In the genomic region with DNA sequence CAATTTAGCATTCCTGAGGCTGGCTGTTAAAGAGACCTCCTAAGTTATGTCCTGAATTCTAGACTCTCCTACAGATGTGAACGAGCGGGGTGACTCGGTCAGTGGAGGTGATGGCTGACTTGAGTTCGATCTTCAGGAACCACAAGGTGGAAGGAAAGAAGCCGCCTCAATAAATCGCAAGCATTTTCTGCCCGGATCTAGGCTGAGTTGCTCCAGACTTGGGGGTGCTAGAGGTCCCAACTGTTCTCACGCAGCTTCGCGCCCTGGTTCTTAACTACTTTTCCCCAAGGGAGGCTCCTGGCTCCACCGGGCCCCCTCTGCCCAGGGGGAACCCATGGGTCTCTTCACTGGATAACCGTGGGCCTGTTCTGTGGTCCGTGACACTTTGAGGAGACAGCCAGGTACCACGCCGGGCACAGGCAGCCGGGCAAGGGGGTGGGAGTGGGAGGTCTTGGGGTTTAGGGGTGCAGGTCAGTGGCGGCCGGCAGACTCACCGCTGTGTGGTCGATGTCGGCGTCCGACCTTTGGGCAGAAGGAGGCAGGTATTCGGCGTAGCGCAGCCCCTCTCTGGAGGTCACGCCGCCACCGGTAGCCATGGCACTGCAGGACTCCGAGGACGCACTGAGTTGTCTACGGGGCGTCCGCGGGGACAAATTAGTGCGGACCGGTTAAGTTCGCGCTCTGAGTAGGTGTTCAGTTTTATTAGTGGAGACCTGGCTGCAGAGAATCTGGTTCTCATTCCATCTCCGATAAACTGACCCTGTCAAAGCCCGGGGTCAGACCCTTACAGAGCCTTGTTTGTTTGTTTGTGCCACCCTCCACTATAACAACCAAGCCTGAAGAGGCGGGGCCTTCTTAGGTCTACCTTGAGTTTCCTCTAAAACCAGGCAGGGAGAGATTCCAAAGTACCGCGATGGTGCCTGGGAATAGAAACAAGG, we compare ENCODE assay signal across 8 mouse cellular contexts. TPM values are rescaled to one million over a fixed set of nuclear protein-coding genes. Genes with fewer than 3 reads are reported as not detected.
A peak's percentile ranks its signal among the peaks of the same experiment; 100 is the strongest.
DNase-seq lines count a peak whose midpoint lies in the region; ATAC-seq lines count a peak whose summit lies in the region.

Dnajc15 (minus strand) TSS at position 822 of the 938 bp plus-strand sequence.

- peaks cover 4% of the 10 kb centered on the region for H3K4me1 ChIP-seq in hindbrain, embryonic 13.5 days (replicated peaks)

- no peaks in the 10 kb centered on the region for H3K27me3 ChIP-seq in hindbrain, embryonic 13.5 days

- peak within 1 kb of the TSS; percentile 84 for H3K9ac ChIP-seq in hindbrain, embryonic 13.5 days

- 0 out of 2 replicates have a peak, but pooled peaks cover 2% of the 10 kb centered on the region for H3K36me3 ChIP-seq in hindbrain, embryonic 13.5 days

- 2% methylated on average over 44 of the region's 44 CpGs for WGBS in hindbrain, embryonic 13.5 days

- DNase-seq in T-cell, adult 2 months (ENCODE audit: low spot score): peak; percentile 82
- peak; percentile 89 to 94 for DNase-seq in cerebellum, postnatal 36 days
- peak; percentile 79 to 81 for DNase-seq in frontal cortex, postnatal 25 days (ENCODE audit: low spot score in 2 of 2)
- peak; percentile 83 to 87 for DNase-seq in layer of hippocampus, postnatal 14 days (ENCODE audit: low spot score in 2 of 2)
- peak; percentile 89 for DNase-seq in lung, postnatal 10 days
- peak; percentile 82 for DNase-seq in ovary, postnatal 14 days (ENCODE audit: low spot score)
- peak; percentile 76 to 89 for DNase-seq in thymus, postnatal 10 days (ENCODE audit: low spot score in 2 of 2)

- H3K4me3 ChIP-seq in hindbrain, embryonic 13.5 days: peak within 1 kb of the TSS; percentile 80

- ATAC-seq in hindbrain, embryonic 13.5 days (ENCODE audit: low FRiP score): peak; percentile 88

- H3K9me3 ChIP-seq in hindbrain, embryonic 13.5 days: no peaks in the 10 kb centered on the region; the same call in 1 of the 2 replicates

- H3K27ac ChIP-seq in hindbrain, embryonic 13.5 days: no peak within 1 kb of the TSS

- peak within 1 kb of the TSS; percentile 81 for H3K4me2 ChIP-seq in hindbrain, embryonic 13.5 days

RNA-seq across cellular contexts. Expression of gene Dnajc15, which starts in this region (rescaled TPM):
- polyA plus RNA-seq in hindbrain, embryonic 13.5 days (2015; fragmentation: Nextera tagmentation; extraction: Ambion mirVana): 84.7 and 90.8 TPM in 2 replicates
- 10 to 100 TPM; 61.5 to 64.1 TPM for total RNA-seq in layer of hippocampus, postnatal 14 days (2021)
